Mouse (Mus musculus) kidney, postnatal 14 days (tissue): ENCODE measurements around the gene Pex6.

Source experiments
- DNase-seq: peaks from one replicate; pipeline ENCODE4 v3.0.0; 2022; ENCODE audit warnings: mixed read lengths

The Pex6 gene

GRCm38 (mm10) chr17:46702100-46702499 lies 9.2 kb upstream of the Pex6 start:
- no peak for DNase-seq

GRCm38 (mm10) chr17:46702506-46702905 lies 8.8 kb upstream of the Pex6 start:
- no peak for DNase-seq

GRCm38 (mm10) chr17:46703971-46704886 lies 7.0 kb upstream of the Pex6 start:
- no peak for DNase-seq

- peak; percentile 97 for DNase-seq
These were observed 6.1 kb upstream of the Pex6 start, which contains the start of gene Ppp2r5d for GRCm38 (mm10) chr17:46704887-46705835. TSS of gene Ppp2r5d (minus strand) at chr17:46705111.

GRCm38 (mm10) chr17:46706375-46707089 lies 4.7 kb upstream of the Pex6 start:
- DNase-seq: no peak

GRCm38 (mm10) chr17:46711612-46712271 lies 479 bp downstream of the Pex6 start:
- peak; percentile 65 for DNase-seq

GRCm38 (mm10) chr17:46712442-46712841 lies 1.2 kb downstream of the Pex6 start:
- DNase-seq: no peak

GRCm38 (mm10) chr17:46713849-46714248 lies 2.6 kb downstream of the Pex6 start:
- DNase-seq: no peak

GRCm38 (mm10) chr17:46714756-46715481 lies 3.7 kb downstream of the Pex6 start:
- DNase-seq: no peak

- no peak for DNase-seq
These were observed 9.8 kb downstream of the Pex6 start for GRCm38 (mm10) chr17:46721077-46721476.

GRCm38 (mm10) chr17:46724477-46725084 lies 13.3 kb downstream of the Pex6 start:
- no peak for DNase-seq

- DNase-seq: no peak
These were observed 14.0 kb downstream of the Pex6 start for GRCm38 (mm10) chr17:46725273-46725672.

- DNase-seq: no peak
These were observed 14.7 kb downstream of the Pex6 start for GRCm38 (mm10) chr17:46725731-46726645.

GRCm38 (mm10) chr17:46727271-46727670 lies 16.0 kb downstream of the Pex6 start:
- DNase-seq: no peak

GRCm38 (mm10) chr17:46728021-46728420 lies 16.8 kb downstream of the Pex6 start:
- no peak for DNase-seq

- no peak for DNase-seq
These were observed 17.2 kb downstream of the Pex6 start for GRCm38 (mm10) chr17:46728496-46728895.

- DNase-seq: peak; percentile 89
These were observed 17.6 kb downstream of the Pex6 start, which contains the start of gene Gnmt for GRCm38 (mm10) chr17:46728904-46729318. TSS of gene Gnmt (minus strand) at chr17:46729168.

GRCm38 (mm10) chr17:46734055-46734454 lies 22.8 kb downstream of the Pex6 start:
- DNase-seq: no peak

- DNase-seq: no peak
These were observed 24.0 kb downstream of the Pex6 start for GRCm38 (mm10) chr17:46735287-46735686.

- DNase-seq: no peak
These were observed 24.9 kb downstream of the Pex6 start for GRCm38 (mm10) chr17:46736160-46736559.
